Comparison of ENCODE assay signal across 18 mouse cellular contexts in the genomic region with DNA sequence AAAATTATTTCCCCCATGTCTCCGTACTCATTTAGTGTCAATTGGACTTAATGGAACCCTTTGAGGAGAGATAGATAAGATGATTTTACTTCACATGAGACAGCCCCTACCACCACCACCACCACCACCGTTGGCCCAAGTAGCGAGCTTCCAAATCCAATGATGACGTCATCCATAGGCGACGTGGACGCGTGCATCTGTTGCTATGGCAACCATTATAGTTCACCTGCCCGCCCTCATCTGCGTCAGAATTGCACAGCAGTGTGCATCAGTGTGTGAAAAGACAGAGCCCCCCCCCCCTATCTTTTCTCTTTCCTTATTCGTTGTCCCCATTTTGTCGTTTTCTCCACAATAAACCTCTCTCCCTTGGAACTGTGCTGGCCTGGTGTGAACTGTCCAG.
DNase-seq lines count a peak whose midpoint lies in the region; ATAC-seq and TF ChIP-seq lines count a peak whose summit lies in the region.
"Had no signal": no experiment of that assay in that cellular context is flagged by ENCODE, and none has a peak within 500 bp of the region (broad histone marks: within the 10 kb centered on the region; RNA-seq: fewer than 3 reads in every experiment).

No protein-coding gene starts in this region.

- no peak overlapping the region for H3K4me2 ChIP-seq in heart, embryonic 11.5 days
- no peak overlapping the region for H3K4me2 ChIP-seq in kidney, embryonic 15.5 days
- no peak overlapping the region for H3K4me2 ChIP-seq in stomach, embryonic 14.5 days (replicated peaks; ENCODE audit: low read depth, low read length)
- H3K4me2 ChIP-seq in stomach, postnatal 0 days (replicated peaks; ENCODE audit: low read depth) = no peak overlapping the region
- H3K4me2 ChIP-seq in stomach, embryonic 15.5 days = no peak overlapping the region
- H3K4me2 ChIP-seq: limb, embryonic 15.5 days; liver, embryonic 15.5 days; midbrain, embryonic 15.5 days had no signal

- no peak overlapping the region for H3K9ac ChIP-seq in heart, embryonic 11.5 days (ENCODE audit: low read depth, low read length)
- no peak overlapping the region for H3K9ac ChIP-seq in heart, adult 2 months (ENCODE audit: low read depth, low read length)
- H3K9ac ChIP-seq in kidney, embryonic 15.5 days = no peak overlapping the region
- no peak overlapping the region for H3K9ac ChIP-seq in stomach, embryonic 14.5 days (replicated peaks; ENCODE audit: low read depth, low read length)
- H3K9ac ChIP-seq in stomach, postnatal 0 days (ENCODE audit: low read length) = no peak overlapping the region
- no peak overlapping the region for H3K9ac ChIP-seq in stomach, embryonic 15.5 days
- H3K9ac ChIP-seq: limb, embryonic 15.5 days; liver, embryonic 15.5 days; midbrain, embryonic 15.5 days had no signal

- no peak overlapping the region for H3K4me3 ChIP-seq in heart, embryonic 11.5 days (ENCODE audit: low read depth, low read length)
- H3K4me3 ChIP-seq in heart, adult 2 months = no peak overlapping the region
- no peak overlapping the region for H3K4me3 ChIP-seq in kidney, embryonic 15.5 days (replicated peaks)
- H3K4me3 ChIP-seq in stomach, embryonic 14.5 days (ENCODE audit: low read depth, low read length) = no peak overlapping the region
- H3K4me3 ChIP-seq in stomach, postnatal 0 days (ENCODE audit: low read depth, low read length) = no peak overlapping the region
- no peak overlapping the region for H3K4me3 ChIP-seq in stomach, embryonic 15.5 days (replicated peaks)
- H3K4me3 ChIP-seq: layer of hippocampus, adult 2 months; limb, embryonic 15.5 days; liver, embryonic 15.5 days; midbrain, embryonic 15.5 days had no signal

- no peak for TF ChIP-seq CTCF in heart, adult 2 months (IDR thresholded peaks at IDR 0.05)
- TF ChIP-seq CTCF in stomach, postnatal 0 days (IDR thresholded peaks at IDR 0.05; ENCODE audit: low read depth) = no peak

- no peak for TF ChIP-seq POLR2A in heart, adult 2 months (IDR thresholded peaks at IDR 0.05; ENCODE audit: insufficient read depth, low read depth, low read length)

- no peak for DNase-seq in heart, adult 2 months
- DNase-seq in kidney, postnatal 10 days = no peak
- DNase-seq in stomach, postnatal 0 days (ENCODE audit: low spot score) = no peak
- no peak for DNase-seq in layer of hippocampus, adult 18-20 months (ENCODE audit: low spot score in 2 of 2)
- DNase-seq: cerebellum, adult 2 months; cerebellum, postnatal 36 days; heart, postnatal 10 days; layer of hippocampus, postnatal 36 days; lung, postnatal 10 days; thymus, adult 2 months had no signal

- no peaks in the 10 kb centered on the region for H3K36me3 ChIP-seq in heart, embryonic 11.5 days (ENCODE audit: control insufficient read depth, insufficient read depth, low read length)
- no peaks in the 10 kb centered on the region for H3K36me3 ChIP-seq in heart, adult 2 months (ENCODE audit: control insufficient read depth, insufficient read depth, low read length)
- H3K36me3 ChIP-seq in kidney, embryonic 15.5 days = no peaks in the 10 kb centered on the region
- no peaks in the 10 kb centered on the region for H3K36me3 ChIP-seq in stomach, embryonic 14.5 days (ENCODE audit: control insufficient read depth, insufficient read depth, low read length)
- H3K36me3 ChIP-seq in stomach, postnatal 0 days (ENCODE audit: control insufficient read depth, insufficient read depth, low read length) = no peaks in the 10 kb centered on the region
- H3K36me3 ChIP-seq in stomach, embryonic 15.5 days = no peaks in the 10 kb centered on the region
- H3K36me3 ChIP-seq: limb, embryonic 15.5 days; liver, embryonic 15.5 days; midbrain, embryonic 15.5 days had no signal

- peak overlapping the region; percentile 65; the same call in 1 of the 2 replicates for H3K27ac ChIP-seq in heart, embryonic 11.5 days (ENCODE audit: low read depth, low read length)
- no peak overlapping the region for H3K27ac ChIP-seq in heart, adult 2 months
- H3K27ac ChIP-seq in kidney, embryonic 15.5 days = peak overlapping the region; percentile 81
- H3K27ac ChIP-seq in stomach, embryonic 14.5 days (ENCODE audit: low read length) = peak overlapping the region; percentile 77
- H3K27ac ChIP-seq in stomach, postnatal 0 days (replicated peaks) = no peak overlapping the region
- peak overlapping the region; percentile 79; the same call in 1 of the 2 replicates for H3K27ac ChIP-seq in stomach, embryonic 15.5 days
- H3K27ac ChIP-seq: layer of hippocampus, adult 2 months; liver, embryonic 15.5 days; midbrain, embryonic 15.5 days had no signal

- H3K27me3 ChIP-seq in heart, embryonic 11.5 days (ENCODE audit: control insufficient read depth, insufficient read depth, low read length) = no peaks in the 10 kb centered on the region
- H3K27me3 ChIP-seq in heart, adult 2 months (ENCODE audit: control insufficient read depth, insufficient read depth, low read length) = no peaks in the 10 kb centered on the region
- H3K27me3 ChIP-seq in kidney, embryonic 15.5 days = no peaks in the 10 kb centered on the region
- H3K27me3 ChIP-seq in stomach, embryonic 14.5 days (ENCODE audit: control insufficient read depth, insufficient read depth, low read length) = no peaks in the 10 kb centered on the region
- no peaks in the 10 kb centered on the region for H3K27me3 ChIP-seq in stomach, postnatal 0 days (ENCODE audit: control insufficient read depth, insufficient read depth, low read length)
- H3K27me3 ChIP-seq in stomach, embryonic 15.5 days (replicated peaks) = no peaks in the 10 kb centered on the region
- H3K27me3 ChIP-seq: limb, embryonic 15.5 days; liver, embryonic 15.5 days; midbrain, embryonic 15.5 days had no signal

- intact Hi-C loops in heart, adult 2 months (cut with DNase I) = no loop called here

- no peaks in the 10 kb centered on the region for H3K79me2 ChIP-seq in heart, adult 2 months (replicated peaks; ENCODE audit: control insufficient read depth, insufficient read depth, low read length)

- peaks cover 18% of the 10 kb centered on the region for H3K4me1 ChIP-seq in heart, embryonic 11.5 days (ENCODE audit: control insufficient read depth, insufficient read depth, low read length)
- no peaks in the 10 kb centered on the region; the same call in 1 of the 2 replicates for H3K4me1 ChIP-seq in heart, adult 2 months (ENCODE audit: control insufficient read depth, insufficient read depth, low read length)
- H3K4me1 ChIP-seq in kidney, embryonic 15.5 days = peaks cover 20% of the 10 kb centered on the region
- peaks cover 14% of the 10 kb centered on the region for H3K4me1 ChIP-seq in stomach, embryonic 14.5 days (ENCODE audit: control insufficient read depth, insufficient read depth, low read length)
- H3K4me1 ChIP-seq in stomach, postnatal 0 days (replicated peaks; ENCODE audit: control insufficient read depth, insufficient read depth) = no peaks in the 10 kb centered on the region
- H3K4me1 ChIP-seq in stomach, embryonic 15.5 days = peaks cover 12% of the 10 kb centered on the region; the same call in 1 of the 2 replicates
- H3K4me1 ChIP-seq: liver, embryonic 15.5 days had no signal

- TF ChIP-seq EP300 in heart, adult 2 months (IDR thresholded peaks at IDR 0.05; ENCODE audit: insufficient read depth, low read depth, low read length) = no peak
- no peak for TF ChIP-seq EP300 in stomach, postnatal 0 days (optimal IDR thresholded peaks at IDR 0.05)

- WGBS in heart, embryonic 11.5 days (ENCODE audit: insufficient replicate concordance) = 88% methylated on average over 12 of the region's 12 CpGs
- WGBS in heart, adult 2 months = 91% methylated on average over 12 of the region's 12 CpGs
- 91% methylated on average over 12 of the region's 12 CpGs for WGBS in kidney, embryonic 15.5 days
- 89% methylated on average over 12 of the region's 12 CpGs for WGBS in stomach, embryonic 14.5 days
- WGBS in stomach, postnatal 0 days = 91% methylated on average over 12 of the region's 12 CpGs
- 90% methylated on average over 12 of the region's 12 CpGs for WGBS in stomach, embryonic 15.5 days

- no peaks in the 10 kb centered on the region for H3K9me3 ChIP-seq in heart, embryonic 11.5 days (replicated peaks; ENCODE audit: control insufficient read depth, low read length)
- no peaks in the 10 kb centered on the region for H3K9me3 ChIP-seq in kidney, embryonic 15.5 days (replicated peaks)
- no peaks in the 10 kb centered on the region; the same call in 1 of the 2 replicates for H3K9me3 ChIP-seq in stomach, embryonic 14.5 days (ENCODE audit: control insufficient read depth, low read depth, low read length)
- H3K9me3 ChIP-seq in stomach, postnatal 0 days (ENCODE audit: control insufficient read depth, low read length) = no peaks in the 10 kb centered on the region
- H3K9me3 ChIP-seq in stomach, embryonic 15.5 days = 0 out of 2 replicates have a peak, but pooled peaks cover 3% of the 10 kb centered on the region
- H3K9me3 ChIP-seq: limb, embryonic 15.5 days; liver, embryonic 15.5 days; midbrain, embryonic 15.5 days had no signal

- no peak for ATAC-seq in heart, embryonic 11.5 days (replicated peaks; ENCODE audit: insufficient number of reproducible peaks, low FRiP score, low TSS enrichment)
- ATAC-seq in kidney, embryonic 15.5 days (replicated peaks; ENCODE audit: low FRiP score) = no peak
- ATAC-seq in stomach, embryonic 14.5 days (ENCODE audit: insufficient number of reproducible peaks, insufficient read depth, low FRiP score, low read depth) = no peak
- no peak for ATAC-seq in stomach, postnatal 0 days (ENCODE audit: low FRiP score, low TSS enrichment)
- ATAC-seq in stomach, embryonic 15.5 days (ENCODE audit: insufficient read depth, low FRiP score, low read depth) = no peak
- ATAC-seq: midbrain, embryonic 15.5 days had no signal

Comparison
In these comparisons a context has a peak if more than half of its experiments do, and no peak if none do; other contexts are left out.
1. H3K27ac ChIP-seq: peak in heart, embryonic 11.5 days (single experiment), kidney, embryonic 15.5 days (single experiment), stomach, embryonic 14.5 days (single experiment) and stomach, embryonic 15.5 days (single experiment); none in heart, adult 2 months (single experiment) and stomach, postnatal 0 days (single experiment).